Mouse (Mus musculus) embryo, embryonic 10.5 days (tissue): ENCODE measurements around the gene Fbxw22.
"Not testable (repeated sequence)": the region's sequence is repeated elsewhere in the genome, so short reads cannot be mapped to it uniquely, and the experiment has no call there.

Experiments
- DNase-seq: peaks from one replicate; pipeline ENCODE4 v3.0.0-alpha.2; 2015; ENCODE audit warnings: low spot score

The Fbxw22 gene

DNA sequence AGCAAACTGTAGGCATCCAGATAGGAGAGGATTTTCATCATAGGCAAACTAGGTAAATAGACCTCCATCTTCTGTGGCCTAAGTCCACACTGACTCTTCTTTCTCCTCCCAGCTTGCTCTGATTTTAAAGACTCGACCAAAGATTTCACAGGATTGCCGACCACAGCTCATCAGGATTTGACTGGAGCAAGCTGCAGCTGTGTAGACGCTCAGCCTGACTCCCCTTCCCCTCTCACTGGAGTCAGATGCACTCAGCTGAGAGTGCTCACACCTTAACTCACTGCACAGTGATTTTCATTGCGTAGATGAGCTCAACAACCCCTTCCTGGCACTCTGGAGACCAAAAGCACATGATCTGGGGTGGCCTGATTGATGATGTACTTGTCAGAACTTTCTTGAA is at the start of gene Fbxw22:
Gene Fbxw22 (minus strand): TSS at position 101 of the 400 bp plus-strand sequence.
- DNase-seq, result not testable (repeated sequence)

DNA sequence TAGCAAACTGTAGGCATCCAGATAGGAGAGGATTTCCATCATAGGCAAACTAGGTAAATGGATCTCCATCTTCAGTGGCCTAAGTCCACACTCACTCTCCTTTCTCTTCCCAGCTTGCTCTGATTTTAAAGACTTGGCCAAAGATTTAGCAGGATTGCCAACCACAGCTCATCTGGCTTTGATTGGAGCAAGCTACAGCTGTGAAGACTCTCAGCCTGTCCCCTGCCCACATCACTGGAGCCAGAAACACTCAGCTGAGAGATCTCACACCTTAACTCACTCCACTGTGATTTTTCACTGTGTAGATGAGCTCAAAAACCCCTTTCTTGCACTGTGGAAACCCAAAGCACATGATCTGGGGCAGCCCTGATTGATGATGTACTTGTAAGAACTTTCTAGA is 44.9 kb upstream of the Fbxw22 start, which contains the start of gene Fbxw16:
Gene Fbxw16 (minus strand): TSS at position 101 of the 400 bp plus-strand sequence.
- no peak for DNase-seq

DNA sequence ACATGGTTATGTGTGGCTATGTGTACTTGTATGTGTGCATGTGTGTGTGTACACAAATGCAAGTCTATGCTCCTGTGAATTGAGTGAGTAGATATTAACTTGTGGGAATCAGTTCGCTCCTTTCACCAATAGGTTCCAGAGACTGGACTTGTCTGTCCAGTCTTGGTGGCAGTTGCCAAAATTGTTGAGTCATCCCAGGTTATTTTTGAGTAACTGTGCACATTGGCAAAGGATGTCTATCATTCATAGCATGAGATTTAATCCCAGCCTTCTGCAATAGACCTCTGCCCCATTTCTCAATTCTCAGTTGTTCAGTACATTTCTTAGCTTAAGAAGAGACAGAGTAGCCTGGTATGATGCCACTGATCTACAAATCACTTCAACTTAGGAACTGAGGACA is 28.9 kb upstream of the Fbxw22 start:
- no peak for DNase-seq

DNA sequence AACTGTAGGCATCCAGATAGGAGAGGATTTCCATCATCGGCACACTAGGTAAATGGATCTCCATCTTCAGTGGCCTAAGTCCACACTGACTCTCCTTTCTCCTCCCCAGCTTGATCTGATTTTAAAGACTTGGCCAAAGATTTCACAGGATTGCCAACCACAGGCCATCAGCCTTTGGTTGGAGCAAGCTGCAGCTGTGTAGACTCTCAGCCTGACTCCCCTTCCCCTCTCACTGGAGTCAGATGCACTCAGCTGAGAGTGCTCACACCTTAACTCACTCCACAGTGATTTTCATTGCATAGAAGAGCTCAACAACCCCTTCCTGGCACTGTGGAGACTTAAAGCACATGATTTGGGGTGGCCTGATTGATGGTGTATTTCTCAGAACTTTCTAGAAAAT is 64.5 kb downstream of the Fbxw22 start, which contains the start of gene Fbxw28:
Gene Fbxw28 (minus strand): TSS at position 101 of the 400 bp plus-strand sequence.
- not testable (repeated sequence) for DNase-seq
